Mouse (Mus musculus) liver, embryonic 11.5 days (tissue): ENCODE measurements at regions not wholly inside any gene's neighbourhood (a gene's known extent, or its start where the extent isn't known, plus 50 kb on each side); places are given as distances from the start of the nearest gene placed in this dataset.
"Not testable (repeated sequence)": the region's sequence is repeated elsewhere in the genome, so short reads cannot be mapped to it uniquely, and the experiment has no call there.

Experiments used
- ATAC-seq: fragments of 200-750 bp; cut with Nextera tagmentation; replicated peaks from 2 replicates; pipeline ENCODE4 v1.8.0; 2017; ENCODE audit warnings: moderate number of reproducible peaks, mild to moderate bottlenecking, moderate TSS enrichment, moderate library complexity; ENCODE audit not compliant: low FRiP score
- DNase-seq: peaks from one replicate; pipeline ENCODE4 v3.0.0-alpha.2; 2017; ENCODE audit warnings: low spot score
- H3K27ac ChIP-seq: fragments of 300-500 bp; sonication (generic); 2 replicates; pipeline ENCODE4 v1.5.1; 2014; ENCODE audit warnings: mild to moderate bottlenecking, low read depth, low read length, control low read depth
- H3K27me3 ChIP-seq: fragments of 300-500 bp; sonication (generic); replicated peaks from 2 replicates; pipeline ENCODE4 v1.6.1; 2014; ENCODE audit warnings: low read length, mixed read lengths; ENCODE audit not compliant: control insufficient read depth, insufficient read depth
- H3K36me3 ChIP-seq: fragments of 300-500 bp; sonication (generic); 2 replicates; pipeline ENCODE4 v1.6.1; 2014; ENCODE audit warnings: mild to moderate bottlenecking, low read length, moderate library complexity, mixed read lengths; ENCODE audit not compliant: control insufficient read depth, insufficient read depth
- H3K4me1 ChIP-seq: fragments of 300-500 bp; sonication (generic); replicated peaks from 2 replicates; pipeline ENCODE4 v1.6.1; 2014; ENCODE audit warnings: low read length, mixed read lengths; ENCODE audit not compliant: control insufficient read depth, insufficient read depth
- H3K4me2 ChIP-seq: fragments of 300-500 bp; sonication (generic); 2 replicates; pipeline ENCODE4 v1.6.1; 2014; ENCODE audit warnings: mild to moderate bottlenecking, control low read depth, moderate library complexity
- H3K4me3 ChIP-seq: fragments of 300-500 bp; sonication (generic); 2 replicates; pipeline ENCODE4 v1.5.1; 2014; ENCODE audit warnings: low read depth, low read length, control low read depth
- H3K9ac ChIP-seq: fragments of 300-500 bp; sonication (generic); 2 replicates; pipeline ENCODE4 v1.6.1; 2014; ENCODE audit warnings: low read depth, low read length, control low read depth
- H3K9me3 ChIP-seq: fragments of 300-500 bp; sonication (generic); 2 replicates; pipeline ENCODE4 v1.6.1; 2016; ENCODE audit warnings: low read length, inconsistent platforms, mixed read lengths; ENCODE audit not compliant: control insufficient read depth
- WGBS: fragments of 180-500 bp; shearing (Covaris S2); extraction: QIAGEN DNeasy Blood & Tissue Kit; methylation state at CpG from one replicate; pipeline ENCODE4 v1.1.7; 2014; 5-methylcytosine and 5-hydroxymethylcytosine counted together

GRCm38 (mm10) chr15:8842129-8842528 is 125.6 kb upstream of the Ranbp3l start:
- H3K36me3 ChIP-seq: no peaks in the 10 kb centered on the region
- H3K4me3 ChIP-seq: no peak overlapping the region
- WGBS: 33% methylated on average over 9 of the region's 9 CpGs
- H3K4me2 ChIP-seq: no peak overlapping the region
- no peak for DNase-seq
- H3K27ac ChIP-seq: no peak overlapping the region
- no peaks in the 10 kb centered on the region for H3K9me3 ChIP-seq
- H3K4me1 ChIP-seq: no peaks in the 10 kb centered on the region
- no peaks in the 10 kb centered on the region for H3K27me3 ChIP-seq
- ATAC-seq: no peak
- no peak overlapping the region for H3K9ac ChIP-seq

- no peaks in the 10 kb centered on the region for H3K9me3 ChIP-seq
- no peak overlapping the region for H3K4me2 ChIP-seq
- no peaks in the 10 kb centered on the region for H3K4me1 ChIP-seq
- no peak overlapping the region for H3K27ac ChIP-seq
- no peak for ATAC-seq
- WGBS: 74% methylated on average over 1 of the region's 1 CpGs
- no peaks in the 10 kb centered on the region for H3K36me3 ChIP-seq
- DNase-seq: no peak
- H3K4me3 ChIP-seq: no peak overlapping the region
- H3K27me3 ChIP-seq: no peaks in the 10 kb centered on the region
- H3K9ac ChIP-seq: no peak overlapping the region
Observed at GRCm38 (mm10) chr15:8839462-8839861, 128.3 kb upstream of the Ranbp3l start.

DNA sequence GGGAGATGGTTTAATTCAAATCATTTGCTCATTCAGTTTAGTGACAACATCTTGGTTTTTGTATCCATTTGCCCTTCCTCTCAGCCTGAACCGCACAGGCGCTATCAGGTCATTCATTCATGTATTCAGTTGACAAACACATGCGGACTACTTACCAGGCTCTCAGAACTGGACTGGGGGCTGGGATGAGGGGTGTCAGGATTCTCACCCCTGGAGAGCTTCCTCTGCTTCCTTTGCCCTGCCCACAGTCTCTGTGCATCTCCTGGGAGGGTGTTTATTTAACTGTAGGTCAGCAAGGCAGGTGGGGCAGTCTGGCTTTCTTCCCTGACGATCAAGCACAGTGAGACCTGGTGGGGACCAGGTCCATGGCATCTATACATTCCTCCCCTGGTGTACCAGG is 123.6 kb upstream of the Slc1a3 start:
- ATAC-seq (no peak), DNase-seq (no peak)
- H3K4me3 ChIP-seq: no peak overlapping the region
- no peak overlapping the region for H3K4me2 ChIP-seq
- H3K27ac ChIP-seq: no peak overlapping the region
- no peaks in the 10 kb centered on the region for H3K4me1 ChIP-seq
- H3K9me3 ChIP-seq: no peaks in the 10 kb centered on the region
- no peak overlapping the region for H3K9ac ChIP-seq
- no peaks in the 10 kb centered on the region for H3K27me3 ChIP-seq
- H3K36me3 ChIP-seq: no peaks in the 10 kb centered on the region
- 77% methylated on average over 4 of the region's 4 CpGs for WGBS

DNA sequence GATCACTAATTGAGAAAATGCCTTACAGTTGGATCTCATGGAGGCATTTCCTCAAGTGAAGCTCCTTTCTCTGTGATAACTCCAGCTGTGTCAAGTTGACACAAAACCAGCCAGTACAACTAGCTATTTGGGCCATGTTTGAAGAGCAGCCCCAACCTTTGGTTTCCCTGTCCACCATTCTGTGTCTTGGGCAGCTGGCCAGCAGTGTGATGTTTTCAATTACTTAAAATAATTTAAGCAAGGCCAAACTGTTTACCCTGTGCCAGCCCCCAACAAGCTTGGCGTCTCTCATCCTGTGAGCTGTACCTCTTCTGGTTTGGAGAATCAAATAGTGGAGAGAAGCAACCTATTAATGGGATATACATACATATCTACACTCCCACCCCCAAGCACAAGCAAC is 122.4 kb upstream of the Slc1a3 start:
- no peak overlapping the region for H3K9ac ChIP-seq
- DNase-seq (no peak), ATAC-seq (no peak)
- WGBS: 60% methylated on average over 1 of the region's 1 CpGs
- no peaks in the 10 kb centered on the region for H3K27me3 ChIP-seq
- no peak overlapping the region for H3K4me3 ChIP-seq
- no peak overlapping the region for H3K4me2 ChIP-seq
- H3K9me3 ChIP-seq: no peaks in the 10 kb centered on the region
- H3K27ac ChIP-seq: no peak overlapping the region
- no peaks in the 10 kb centered on the region for H3K4me1 ChIP-seq
- H3K36me3 ChIP-seq: no peaks in the 10 kb centered on the region

DNA sequence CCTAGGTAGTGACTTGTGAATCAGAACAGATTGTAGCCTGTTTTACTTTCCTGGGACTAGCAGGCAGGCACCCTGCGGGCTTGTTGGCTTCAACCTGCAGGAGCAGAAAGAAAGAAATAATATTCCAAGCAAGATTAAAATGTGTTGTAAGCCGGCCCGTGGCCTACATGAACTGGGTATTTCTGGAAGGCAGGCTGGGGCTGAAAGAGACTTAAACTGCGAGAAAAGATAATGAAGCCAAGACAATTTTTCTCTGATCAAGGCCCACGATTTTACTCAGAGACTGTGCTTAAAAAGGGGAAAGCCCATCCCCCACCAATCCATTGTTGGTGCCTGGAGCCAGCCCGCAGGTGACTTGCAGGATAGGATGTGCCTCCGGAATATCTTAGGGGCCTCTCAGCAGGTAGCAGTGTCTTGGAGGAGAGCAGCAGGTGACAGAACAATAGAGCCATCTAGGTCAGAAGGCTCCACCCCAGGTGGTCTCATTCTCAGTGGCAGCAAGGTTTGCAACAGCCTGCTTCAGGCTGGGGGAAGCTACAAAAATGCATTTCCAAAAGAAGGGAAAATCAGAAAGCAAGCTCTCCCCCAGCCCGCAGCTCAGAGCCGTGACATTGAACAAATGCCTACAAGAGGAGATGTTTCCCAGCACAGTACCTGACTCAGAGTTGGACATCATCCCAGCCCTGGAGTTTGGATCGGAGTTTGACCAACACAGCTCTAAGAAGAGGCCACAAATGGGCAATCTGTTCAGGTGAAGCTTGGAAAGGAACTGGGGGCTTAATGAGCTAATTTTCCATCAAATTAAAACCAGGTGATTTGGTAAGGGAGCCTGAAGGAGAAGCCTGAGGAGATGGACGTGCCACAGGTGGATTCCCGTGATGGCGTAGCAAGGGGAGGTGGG is 121.4 kb upstream of the Slc1a3 start:
- no peak overlapping the region for H3K27ac ChIP-seq
- no peaks in the 10 kb centered on the region for H3K4me1 ChIP-seq
- ATAC-seq (no peak), DNase-seq (no peak)
- no peaks in the 10 kb centered on the region for H3K9me3 ChIP-seq
- H3K9ac ChIP-seq: no peak overlapping the region
- no peak overlapping the region for H3K4me3 ChIP-seq
- WGBS: 58% methylated on average over 13 of the region's 13 CpGs
- no peaks in the 10 kb centered on the region for H3K27me3 ChIP-seq
- no peaks in the 10 kb centered on the region for H3K36me3 ChIP-seq
- H3K4me2 ChIP-seq: no peak overlapping the region

GRCm38 (mm10) chr15:8824861-8825260 is 114.3 kb upstream of the Slc1a3 start:
- H3K4me2 ChIP-seq: no peak overlapping the region
- ATAC-seq (no peak), DNase-seq (no peak)
- H3K9ac ChIP-seq: no peak overlapping the region
- no peak overlapping the region for H3K27ac ChIP-seq
- H3K36me3 ChIP-seq: no peaks in the 10 kb centered on the region
- no peaks in the 10 kb centered on the region for H3K4me1 ChIP-seq
- 84% methylated on average over 6 of the region's 6 CpGs for WGBS
- H3K9me3 ChIP-seq: no peaks in the 10 kb centered on the region
- no peaks in the 10 kb centered on the region for H3K27me3 ChIP-seq
- no peak overlapping the region for H3K4me3 ChIP-seq

DNA sequence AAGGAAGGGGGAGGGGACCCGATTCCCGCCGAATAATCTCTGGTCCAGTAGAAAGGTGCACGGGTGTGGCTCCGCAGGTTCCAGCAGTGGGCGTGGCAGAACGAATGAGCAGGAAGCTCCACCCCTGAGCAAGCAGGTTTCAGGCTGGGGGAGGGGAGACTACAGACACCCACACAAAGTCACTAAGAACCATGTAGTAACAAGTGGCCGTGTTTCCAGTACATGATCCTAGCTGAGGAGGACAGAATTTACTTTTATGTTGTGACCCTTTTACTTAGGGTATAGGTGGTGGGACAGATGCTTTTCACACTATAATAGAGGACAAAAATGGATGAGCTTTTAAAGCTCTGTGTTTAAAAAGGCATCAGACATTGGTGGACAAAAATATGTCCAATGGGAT is 112.2 kb upstream of the Slc1a3 start:
- not testable (repeated sequence) for H3K4me1 ChIP-seq, H3K4me3 ChIP-seq, ATAC-seq, H3K27ac ChIP-seq, H3K27me3 ChIP-seq, H3K9me3 ChIP-seq, DNase-seq, H3K9ac ChIP-seq, H3K4me2 ChIP-seq, H3K36me3 ChIP-seq
- 94% methylated on average over 2 of the region's 8 CpGs for WGBS

DNA sequence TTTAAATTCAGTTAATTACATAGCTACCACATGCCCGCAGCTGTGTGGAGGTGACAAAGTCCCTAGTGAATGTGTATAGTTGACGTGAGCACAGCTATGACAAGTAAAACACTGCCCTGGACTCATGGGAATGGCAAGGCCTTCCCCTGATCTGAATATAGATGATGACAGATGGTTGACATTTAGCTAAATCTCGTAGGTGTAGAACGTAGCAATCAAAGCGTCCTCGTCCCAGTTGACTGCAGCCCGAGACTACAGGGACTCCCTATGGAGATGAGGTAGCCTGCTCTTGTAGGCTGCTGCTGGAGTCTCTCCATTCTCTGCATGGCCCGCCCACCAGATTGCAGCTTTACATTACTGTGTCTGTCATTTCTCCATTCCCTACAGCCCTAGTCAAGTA is 107.0 kb upstream of the Slc1a3 start:
- Histone ChIP-seq H3K27ac (no peak overlapping the region), H3K36me3 (no peaks in the 10 kb centered on the region), H3K9me3 (no peaks in the 10 kb centered on the region), H3K4me1 (no peaks in the 10 kb centered on the region), H3K4me3 (no peak overlapping the region), H3K9ac (no peak overlapping the region), H3K4me2 (no peak overlapping the region), H3K27me3 (no peaks in the 10 kb centered on the region)
- 88% methylated on average over 8 of the region's 8 CpGs for WGBS
- no peak for ATAC-seq
- DNase-seq: no peak
